Mouse (Mus musculus) adrenal gland, postnatal 36 days (tissue): ENCODE measurements around the gene Emg1. TPM values are rescaled to one million over a fixed set of nuclear protein-coding genes. Genes with fewer than 3 reads are reported as not detected.
"Not testable (repeated sequence)": the region's sequence is repeated elsewhere in the genome, so short reads cannot be mapped to it uniquely, and the experiment has no call there.

Experiments used
- DNase-seq, 2 experiments: peaks; one replicate each; pipeline ENCODE4 v3.0.0; 2021; ENCODE audit warnings: mixed read lengths in 1 of 2
- microRNA-seq: library from miRNA; unstranded; fragments of <30 nt; microRNA quantifications from one replicate; pipeline ENCODE4 v1.2.0, GENCODE M21; 2021
- total RNA-seq, 2 experiments: library from RNA; stranded (reverse); gene quantifications; 2 replicates each; pipeline ENCODE4 v1.2.3; 2021

Emg1 gene
- total RNA-seq, 2 experiments from 2014 or later: 87.2 to 88.2 TPM

DNA sequence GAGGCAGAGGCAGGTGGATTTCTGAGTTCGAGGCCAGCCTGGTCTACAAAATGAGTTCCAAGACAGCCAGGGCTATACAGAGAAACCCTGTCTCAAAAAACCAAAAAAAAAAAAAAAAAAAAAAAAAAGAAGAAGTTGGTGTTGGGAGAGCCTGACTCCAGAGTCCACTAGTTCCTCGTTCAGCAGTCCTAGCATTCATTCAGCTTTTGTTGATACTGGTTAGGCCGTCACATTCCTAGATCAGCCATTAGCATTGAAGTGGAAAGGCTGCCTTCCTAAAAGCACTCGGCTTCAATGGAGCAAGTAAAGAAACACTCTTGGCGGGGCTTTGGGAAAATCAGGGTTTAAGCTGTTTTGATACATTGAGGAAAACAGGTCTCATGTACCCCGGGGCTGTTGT is 29.7 kb downstream of the Emg1 start:
- not testable (repeated sequence) for DNase-seq

DNA sequence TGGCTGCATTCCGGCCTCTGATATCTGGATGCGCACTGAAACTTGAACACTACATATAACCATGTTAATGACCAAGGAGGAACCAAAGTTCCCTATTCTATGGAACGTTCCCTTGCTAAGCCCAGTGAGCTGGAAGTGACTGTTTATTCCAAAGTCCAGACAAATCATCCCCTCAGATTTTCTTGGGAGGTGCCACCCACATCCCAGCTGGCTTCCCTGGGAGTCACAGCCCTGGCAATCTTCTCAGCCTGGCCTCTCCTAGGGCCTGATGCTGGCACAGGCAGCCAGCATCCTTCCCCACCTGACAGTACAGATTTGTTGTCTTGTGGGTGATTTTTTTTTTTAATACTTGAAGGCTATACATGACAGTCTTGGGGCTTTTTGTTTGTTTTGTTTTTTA is 32.5 kb downstream of the Emg1 start:
- no peak for DNase-seq

DNA sequence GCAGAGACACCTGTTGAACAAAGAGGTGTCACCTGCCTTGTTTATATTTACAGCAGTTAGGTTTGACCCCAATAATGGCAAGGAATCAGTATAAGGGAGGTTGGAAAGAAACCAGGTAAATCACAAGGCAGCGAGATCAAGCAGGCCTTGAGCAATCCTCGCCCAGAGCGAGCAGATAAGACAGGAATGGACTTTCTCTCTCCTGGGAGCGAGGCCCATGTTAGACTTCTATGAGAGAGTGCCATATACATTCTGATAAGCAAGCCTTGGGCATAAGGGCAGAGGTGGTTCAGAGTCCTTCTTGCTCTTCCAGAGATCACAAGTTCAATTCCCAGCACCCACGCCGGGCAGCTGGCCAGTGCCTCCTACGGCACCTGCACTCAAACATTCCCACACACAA is 33.2 kb downstream of the Emg1 start:
- no peak for DNase-seq

DNA sequence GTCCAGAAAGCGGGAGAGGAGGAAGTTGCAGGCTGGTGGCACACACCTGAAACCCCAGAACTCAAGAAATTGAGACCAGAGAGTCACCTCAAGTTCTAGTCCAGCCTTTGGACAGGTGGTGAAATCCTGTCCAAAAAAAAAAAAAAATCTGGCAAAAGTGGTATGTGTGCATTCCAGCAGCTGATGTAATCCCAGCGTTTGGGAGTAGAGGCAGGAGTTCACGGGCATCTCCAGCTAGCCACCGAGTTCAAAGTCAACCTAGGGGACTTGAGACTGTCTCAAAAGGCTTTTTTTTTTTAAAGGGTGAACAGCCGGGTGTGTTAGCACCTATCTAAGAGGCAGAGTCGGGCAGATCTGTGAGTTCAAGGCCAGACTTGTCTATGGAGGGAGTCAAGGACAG is 35.8 kb downstream of the Emg1 start:
- DNase-seq: no peak

DNA sequence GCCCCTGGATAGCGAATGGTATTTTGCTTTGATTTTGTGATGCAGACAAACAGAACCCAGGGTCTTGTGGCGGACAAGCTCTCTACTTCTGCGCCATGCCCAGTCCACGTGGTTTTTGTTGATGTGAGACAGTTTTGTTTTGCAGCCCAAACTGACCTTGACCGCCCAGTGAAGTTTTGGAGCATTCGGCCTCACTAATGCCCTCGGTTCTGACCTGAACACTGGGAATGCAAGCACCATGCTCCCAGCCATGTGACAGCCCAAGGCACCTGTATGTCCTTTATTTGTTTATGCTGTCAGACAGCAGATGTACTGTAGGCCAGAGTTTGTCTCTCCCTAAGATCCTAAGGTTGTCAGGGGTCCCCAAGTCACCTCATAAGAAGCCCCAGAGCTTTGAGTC is 37.4 kb downstream of the Emg1 start:
- no peak for DNase-seq

DNA sequence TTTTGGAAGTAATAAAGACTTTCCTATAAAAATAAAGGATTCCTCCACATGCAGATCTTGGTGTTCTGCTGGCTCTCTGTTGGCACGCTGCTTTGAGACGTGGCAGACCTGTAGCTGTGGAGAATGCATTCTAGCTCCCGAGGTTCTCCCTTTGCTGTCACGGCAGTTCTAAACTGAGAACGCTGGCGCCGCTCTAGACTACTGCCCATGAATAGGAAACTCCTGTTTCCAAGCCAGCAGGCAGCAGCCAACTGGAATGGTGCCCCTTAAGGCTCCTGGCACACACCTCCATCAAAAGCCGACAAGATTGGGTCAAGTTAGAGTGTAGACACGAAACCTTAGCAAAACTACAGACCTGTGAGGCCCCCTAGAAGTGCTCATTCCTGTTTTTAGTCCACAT is 38.4 kb downstream of the Emg1 start:
- DNase-seq: peak in 1 of 2 experiments; percentile 46

DNA sequence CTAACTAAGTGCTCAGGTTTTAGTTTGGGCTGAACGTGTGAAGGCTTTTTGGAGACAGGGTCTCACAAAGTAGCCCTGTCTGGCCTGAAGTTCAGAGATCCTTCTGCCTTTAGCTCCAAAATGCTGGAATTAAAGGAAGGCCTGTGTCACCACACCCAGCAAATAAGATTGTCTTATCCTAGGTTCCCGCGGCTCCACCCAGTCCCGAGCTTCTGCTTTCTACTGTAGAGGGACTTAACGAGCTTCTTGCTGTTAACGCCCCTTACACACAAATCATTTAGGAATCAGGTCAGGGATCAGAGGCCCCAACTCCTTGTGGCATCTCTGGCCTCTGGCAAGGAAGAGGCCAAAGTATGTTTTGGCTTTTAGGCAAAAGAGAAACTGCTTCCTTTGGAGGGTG is 39.9 kb downstream of the Emg1 start:
- no peak for DNase-seq

DNA sequence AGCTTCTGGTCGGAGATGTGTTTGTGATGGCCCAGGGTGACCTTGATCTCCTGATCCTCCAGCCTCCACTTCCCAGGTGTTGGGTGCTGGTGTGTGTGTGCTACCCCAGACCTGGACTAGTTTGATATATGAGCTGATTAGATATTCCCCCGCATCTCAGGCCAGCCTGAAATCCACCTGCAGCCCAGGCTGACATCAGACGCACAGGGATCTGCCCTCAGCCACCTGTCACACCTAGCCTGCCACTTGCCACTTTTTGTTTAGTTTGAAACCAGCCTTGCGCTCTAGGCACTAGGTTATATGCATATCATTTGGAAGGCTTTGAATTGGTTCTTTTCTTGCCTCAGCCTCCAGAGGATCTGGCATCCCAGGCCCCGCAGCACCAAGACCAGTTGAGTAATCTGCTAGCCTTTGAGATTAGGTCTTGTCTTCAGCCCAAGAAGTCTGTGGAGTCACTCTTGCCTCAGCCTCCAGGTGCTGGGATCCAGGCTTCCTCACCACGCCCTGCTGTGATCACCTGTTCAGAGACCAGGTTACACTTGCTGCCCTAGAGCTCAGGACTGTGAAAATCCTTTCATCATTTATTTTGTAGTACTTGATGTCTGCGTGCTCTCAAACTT is 41.6 kb downstream of the Emg1 start:
- no peak for DNase-seq

DNA sequence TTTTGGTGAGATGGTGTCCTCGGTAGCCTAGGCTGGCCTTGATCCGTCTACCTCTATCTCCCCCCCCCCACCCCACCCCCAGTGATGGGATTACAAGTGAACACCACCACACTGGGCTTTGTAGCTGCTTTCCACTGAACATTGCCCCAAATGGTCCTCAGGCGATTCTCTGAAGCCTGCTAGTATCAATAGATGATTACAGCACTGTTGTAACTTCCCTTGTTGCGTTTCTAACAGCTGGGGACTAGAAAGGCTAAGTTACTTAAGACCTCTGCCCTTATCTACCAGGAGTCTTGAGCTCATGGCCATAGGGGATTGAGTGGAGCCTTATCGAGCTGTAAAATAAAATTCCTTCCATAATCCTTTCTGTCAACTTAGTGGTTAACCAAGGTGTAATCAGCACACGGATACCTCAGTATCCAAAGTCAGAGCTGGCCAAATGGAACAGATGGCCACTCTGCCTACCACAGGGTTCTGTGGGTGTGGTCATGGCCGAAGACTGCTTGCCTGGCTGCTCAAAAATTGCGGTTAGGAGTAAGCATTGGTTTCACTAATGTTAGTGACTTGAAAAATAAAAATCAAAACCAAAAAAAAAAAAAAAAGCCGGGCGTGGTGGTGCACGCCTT is 42.6 kb downstream of the Emg1 start:
- no peak for DNase-seq

DNA sequence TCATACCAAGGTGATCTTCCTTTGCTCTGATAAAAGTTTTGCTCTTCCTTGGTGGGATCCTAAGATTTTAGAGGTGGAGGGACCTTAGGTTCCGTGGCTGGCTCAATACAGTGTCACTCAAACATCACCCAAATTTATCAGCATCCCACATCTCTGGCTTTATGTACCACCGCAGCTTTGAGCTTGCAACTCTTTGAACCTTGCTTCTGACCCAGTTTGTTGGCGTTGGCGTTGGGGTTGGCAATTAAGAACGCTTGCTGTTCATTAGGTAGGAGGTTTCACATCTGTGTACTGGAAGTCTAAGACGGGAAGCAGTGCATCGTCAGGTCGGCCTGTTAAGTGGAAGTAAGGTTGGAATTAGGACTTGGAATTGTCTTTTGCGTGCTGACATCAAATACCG is 47.0 kb downstream of the Emg1 start:
- no peak for DNase-seq

DNA sequence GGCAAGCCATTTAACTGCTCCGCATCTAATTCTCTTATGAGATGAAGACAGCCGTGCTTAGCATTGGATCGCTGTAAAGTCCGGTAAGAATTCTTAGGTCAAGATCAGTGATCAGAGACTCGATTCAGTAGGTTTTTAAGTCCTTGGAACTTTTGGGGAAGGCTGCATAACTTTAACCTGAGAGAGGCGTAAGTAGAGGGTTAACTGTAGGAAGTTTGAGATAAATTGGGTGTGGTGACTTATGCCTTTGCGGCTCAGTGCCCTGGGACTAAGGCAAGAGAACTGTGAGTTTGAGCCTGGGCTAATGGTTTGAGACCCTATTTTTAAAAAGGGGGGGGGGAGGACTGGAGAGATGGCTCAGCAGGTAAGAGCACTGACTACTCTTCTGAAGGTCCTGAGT is 47.7 kb downstream of the Emg1 start:
- no peak for DNase-seq

DNA sequence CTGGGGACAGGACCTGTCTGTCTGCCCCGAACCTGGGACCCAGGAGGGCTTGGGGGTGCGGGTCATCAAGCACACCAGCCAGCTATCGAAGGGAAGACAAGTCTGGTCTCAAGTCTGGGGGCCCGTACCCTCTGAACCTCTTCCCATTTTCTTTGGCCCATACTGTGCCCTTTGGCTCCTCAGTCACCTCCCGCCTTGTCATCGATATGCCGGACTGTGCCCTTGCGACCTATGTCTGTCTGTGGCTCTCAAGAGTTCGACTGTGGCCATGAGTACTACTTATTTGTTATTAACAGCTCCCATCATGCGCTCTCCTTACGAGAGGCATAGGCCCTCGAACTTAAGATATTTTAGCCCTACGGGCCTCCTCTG is 48.6 kb downstream of the Emg1 start:
- no peak for DNase-seq

DNA sequence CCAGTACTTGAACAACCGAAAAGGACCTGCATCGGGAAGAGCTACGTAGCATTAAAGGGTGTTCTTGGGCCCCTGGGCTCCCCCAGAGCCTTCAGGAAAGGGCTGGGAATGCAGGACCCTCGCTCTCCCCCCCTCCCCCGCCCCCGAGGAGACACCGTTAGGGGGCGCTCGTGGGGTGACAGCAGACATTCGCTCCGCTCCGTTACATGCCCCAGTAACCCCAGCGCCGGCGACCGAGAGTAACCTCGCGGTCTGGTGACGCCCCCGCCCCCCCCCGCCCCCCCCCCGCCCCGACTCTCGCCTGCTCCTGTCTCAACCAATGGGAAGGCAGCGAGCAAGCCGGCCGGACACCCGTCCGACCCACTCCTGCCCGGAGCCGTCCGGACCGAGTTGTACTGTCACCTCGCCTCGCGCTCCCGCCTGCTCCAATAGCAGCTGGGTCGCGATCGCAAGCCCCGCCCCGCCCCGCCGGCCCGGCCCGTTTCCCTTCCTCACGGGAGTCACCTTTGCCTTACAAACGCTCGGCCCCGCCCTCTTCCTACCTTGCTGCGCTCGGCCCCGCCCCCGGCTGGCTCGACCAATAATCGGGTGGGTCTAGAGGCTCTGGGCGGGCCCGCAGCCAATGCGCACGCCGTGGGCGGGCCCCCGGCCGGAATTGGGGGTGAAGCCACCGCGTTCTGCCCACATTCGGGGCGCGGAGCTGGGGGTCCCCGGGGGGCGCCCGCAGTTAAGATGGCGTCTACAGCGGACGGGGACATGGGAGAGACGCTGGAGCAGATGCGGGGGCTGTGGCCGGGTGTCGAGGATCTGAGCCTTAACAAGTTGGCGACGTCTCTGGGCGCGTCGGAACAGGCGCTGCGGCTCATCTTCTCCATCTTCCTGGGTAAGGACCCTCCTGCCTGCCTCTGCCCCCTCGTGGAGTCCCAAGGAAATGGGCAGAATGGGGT is 49.2 kb downstream of the Emg1 start, which contains the start of gene Lpcat3:
TSS of gene Lpcat3 (plus strand) at position 551 of the 947 bp plus-strand sequence.
- peak; percentile 100 for DNase-seq

DNA sequence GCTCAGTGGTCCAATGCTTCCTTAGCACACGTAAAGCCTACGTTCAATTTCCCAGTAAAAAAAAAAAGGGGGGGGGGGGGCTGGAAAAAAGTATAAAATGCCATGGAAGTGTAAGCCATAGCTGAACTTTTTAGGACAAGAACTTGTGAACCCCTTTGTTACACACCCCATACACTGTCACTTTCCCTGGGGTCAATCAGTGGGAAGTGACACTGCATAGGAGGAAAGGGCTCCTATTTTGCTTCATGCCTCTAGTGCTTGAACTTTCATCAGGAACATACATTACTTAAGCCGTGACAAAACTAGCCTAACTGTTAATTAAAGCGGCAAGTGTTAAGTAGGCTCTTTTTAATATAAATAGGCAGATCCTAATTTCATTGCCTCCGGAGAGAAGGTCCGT is 50.0 kb downstream of the Emg1 start:
- DNase-seq: no peak

DNA sequence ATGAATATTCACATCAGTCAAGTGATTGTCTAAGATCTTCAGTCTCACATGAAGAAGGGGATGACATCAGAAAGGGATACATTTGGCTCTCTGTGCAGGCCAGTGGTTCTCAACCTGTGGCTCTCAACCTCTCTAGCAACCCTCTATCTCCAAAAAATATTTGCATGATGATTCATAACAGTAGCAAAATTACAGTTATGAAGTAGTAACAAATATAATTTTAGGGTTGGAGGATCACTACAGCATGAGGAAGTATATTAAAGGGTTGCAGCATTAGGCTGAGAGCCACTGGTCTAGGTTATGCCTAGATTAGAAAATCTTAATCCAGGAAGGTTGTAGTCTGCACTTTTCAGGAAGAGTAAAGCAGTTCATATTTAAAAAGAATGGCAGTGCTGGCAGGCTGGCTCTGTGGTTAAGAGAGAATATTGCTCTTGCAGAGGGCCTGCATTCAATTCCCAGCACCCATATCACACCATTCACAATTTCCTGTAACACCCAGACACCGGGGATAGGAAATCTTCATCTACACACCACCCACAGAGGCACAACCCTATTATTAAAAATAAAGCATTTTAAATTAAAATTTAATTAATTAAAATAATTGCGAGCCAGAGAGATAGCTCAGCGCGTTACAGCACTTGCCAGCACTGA is 50.7 kb downstream of the Emg1 start:
- DNase-seq: no peak

DNA sequence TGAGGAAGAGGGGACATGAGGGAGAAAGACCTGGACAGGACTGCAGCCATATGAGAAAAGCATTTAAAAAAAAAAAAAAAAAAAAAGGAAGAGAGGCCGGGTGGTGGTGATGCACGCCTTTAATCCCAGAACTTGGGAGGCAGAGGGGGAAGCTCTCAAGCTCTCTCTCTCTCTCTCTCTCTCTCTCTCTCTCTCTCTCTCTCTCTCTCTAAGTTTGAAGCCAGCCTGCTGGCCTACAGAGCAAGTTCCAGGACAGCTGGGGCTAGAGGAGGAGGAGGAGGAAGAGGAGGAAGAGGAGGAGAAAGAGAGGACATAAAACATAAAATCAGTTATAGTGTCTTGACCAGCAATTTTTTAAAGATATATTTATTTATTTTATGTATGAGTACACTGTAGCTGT is 53.9 kb downstream of the Emg1 start:
- no peak for DNase-seq

DNA sequence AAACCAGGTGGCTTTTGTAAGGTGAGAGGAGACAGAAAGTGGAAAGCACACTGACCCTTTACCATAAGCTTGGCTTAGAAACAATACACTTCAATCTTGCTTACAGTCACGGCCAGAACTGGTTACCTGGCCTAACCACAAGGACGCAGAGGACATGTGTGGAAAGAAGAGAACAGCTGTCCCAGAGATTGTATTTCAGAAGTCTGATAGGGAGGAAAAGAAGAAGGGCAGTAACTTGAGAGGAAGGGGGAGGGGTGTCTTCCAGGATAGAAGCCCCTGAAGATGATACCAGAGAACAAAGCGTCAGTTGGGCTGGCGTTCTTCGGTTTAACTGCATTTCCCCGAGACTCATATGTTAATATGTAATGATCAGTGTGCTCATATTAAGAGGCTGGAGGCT is 56.1 kb downstream of the Emg1 start:
- no peak for DNase-seq

Small RNAs within 50 kb of the gene (microRNA-seq; reads per million reads assigned to microRNA genes)
- 3.7 reads per million, percentile 10 among the genes with 10 or more reads in this experiment for gene Mir141
- 35.1 reads per million, percentile 40 among the genes with 10 or more reads in this experiment for gene Mir200c

Other genes with a start within 250 kb of the Emg1 start
- 10 to 100 TPM; 54.9 to 78.2 TPM for gene Clstn3, start 247.4 kb downstream of the Emg1 start, total RNA-seq
- gene C1rl, start 219.1 kb downstream of the Emg1 start, total RNA-seq: 10 to 100 TPM; 11.8 to 15.5 TPM
- gene C1ra, start 199.8 kb downstream of the Emg1 start, total RNA-seq: 10 to 100 TPM; 38.7 to 52.4 TPM
- 10 to 100 TPM; 46.2 to 61.5 TPM for gene C1s1, start 169.8 kb downstream of the Emg1 start, total RNA-seq
- 1 to 10 TPM; 5.8 to 7.8 TPM for gene C1rb, start 141.9 kb downstream of the Emg1 start, total RNA-seq
- 1 to 10 TPM; 2.4 to 2.6 TPM for gene C1s2, start 76.1 kb downstream of the Emg1 start, total RNA-seq
- gene Lpcat3, start 49.2 kb downstream of the Emg1 start, total RNA-seq: 100 to 1,000 TPM in 1 of 2 experiments, 10 to 100 TPM in 1; 77.0 to 113 TPM
- 100 to 1,000 TPM; 308 to 325 TPM for gene Phb2, start 158 bp upstream of the Emg1 start, total RNA-seq
- 1 to 10 TPM; 5.5 to 9.6 TPM for gene Ptpn6, start 26.5 kb upstream of the Emg1 start, total RNA-seq
- gene Grcc10, start 29.2 kb upstream of the Emg1 start, total RNA-seq: 100 to 1,000 TPM; 331 to 397 TPM
- under 1 TPM in 1 of 2 experiments, not detected in 1; 0.56 TPM for gene Gm45234, start 43.8 kb upstream of the Emg1 start, total RNA-seq
- gene Atn1, start 44.3 kb upstream of the Emg1 start, total RNA-seq: 10 to 100 TPM; 77.4 to 78.1 TPM
- gene Eno2, start 57.5 kb upstream of the Emg1 start, total RNA-seq: 10 to 100 TPM; 12.4 to 32.6 TPM
- under 1 TPM in 1 of 2 experiments, not detected in 1; 0.43 TPM for gene Lrrc23, start 67.5 kb upstream of the Emg1 start, total RNA-seq
- 10 to 100 TPM; 16.9 to 25.4 TPM for gene Spsb2, start 96.5 kb upstream of the Emg1 start, total RNA-seq
- 100 to 1,000 TPM; 406 to 411 TPM for gene Tpi1, start 102.1 kb upstream of the Emg1 start, total RNA-seq
- gene Usp5, start 117.3 kb upstream of the Emg1 start, total RNA-seq: 100 to 1,000 TPM; 120 to 126 TPM
- gene Cdca3, start 117.4 kb upstream of the Emg1 start, total RNA-seq: 1 to 10 TPM; 5.9 to 9.2 TPM
- gene Gnb3, start 128.1 kb upstream of the Emg1 start, total RNA-seq: 1 to 10 TPM; 6.2 to 8.1 TPM
- gene P3h3, start 145.6 kb upstream of the Emg1 start, total RNA-seq: 10 to 100 TPM; 21.7 to 24.5 TPM
- gene Gpr162, start 151.8 kb upstream of the Emg1 start, total RNA-seq: 1 to 10 TPM in 1 of 2 experiments, under 1 TPM in 1; 0.89 to 1.2 TPM
- under 1 TPM; 0.30 to 0.50 TPM for gene Cd4, start 176.0 kb upstream of the Emg1 start, total RNA-seq
- gene Lag3, start 199.5 kb upstream of the Emg1 start, total RNA-seq: 1 to 10 TPM; 1.0 to 1.3 TPM
- gene Ptms, start 207.9 kb upstream of the Emg1 start, total RNA-seq: 100 to 1,000 TPM; 753 to 830 TPM
- 100 to 1,000 TPM; 284 to 296 TPM for gene Mlf2, start 219.2 kb upstream of the Emg1 start, total RNA-seq